Mouse (Mus musculus): ENCODE results near the gene Cd7. TPM values are rescaled to one million over a fixed set of nuclear protein-coding genes. Genes with fewer than 3 reads are reported as not detected.

The Cd7 gene
- total RNA-seq, 1 experiment: 0.27 TPM

- no peaks in the 10 kb centered on the region for H3K9me3 ChIP-seq (ENCODE audit: control insufficient read depth, insufficient read depth, low read depth, low read length)
- no peak overlapping the region for H3K9ac ChIP-seq (ENCODE audit: insufficient read depth, low read depth, low read length, poor library complexity, severe bottlenecking)
- H3K27ac ChIP-seq (ENCODE audit: insufficient read depth, low read depth, low read length, poor library complexity, severe bottlenecking): no peak overlapping the region
- H3K4me1 ChIP-seq (ENCODE audit: control insufficient read depth in 2 of 2, insufficient read depth in 2 of 2, low read length in 2 of 2, poor library complexity in 1 of 2): peaks cover 0 to 9% of the 10 kb centered on the region in 2 experiments; a peak in 1 of 4 replicates
- in situ Hi-C loops (cut with MboI; ENCODE audit: low sequenced_read_pairs in 2 of 2, unreplicated experiment in 2 of 2): no loop called here
- no peak overlapping the region for H3K4me3 ChIP-seq (ENCODE audit: insufficient read depth in 1 of 2, low read depth in 1 of 2, low read length in 2 of 2, poor library complexity in 1 of 2, severe bottlenecking in 1 of 2)
- TF ChIP-seq MAFK (IDR thresholded peaks at IDR 0.05; ENCODE audit: insufficient read depth, low read depth, low read length) (no peak), ZNF384 (IDR thresholded peaks at IDR 0.05; ENCODE audit: low read depth, low read length) (no peak), ZC3H11A (IDR thresholded peaks at IDR 0.05; ENCODE audit: borderline replicate concordance, low read depth, low read length) (no peak), CHD2 (IDR thresholded peaks at IDR 0.05; ENCODE audit: low read depth, low read length) (no peak), HCFC1 (IDR thresholded peaks at IDR 0.05; ENCODE audit: borderline replicate concordance, insufficient read depth, low read length) (no peak)
- H3K36me3 ChIP-seq (ENCODE audit: control insufficient read depth, insufficient read depth, low read length, poor library complexity, severe bottlenecking): peaks cover 13% of the 10 kb centered on the region; the same call in 1 of the 2 replicates
- no peak for DNase-seq (ENCODE audit: low read depth, low spot score)
These were observed 50.8 kb downstream of the Cd7 start for GRCm38 (mm10) chr11:120988410-120988809.

DNA sequence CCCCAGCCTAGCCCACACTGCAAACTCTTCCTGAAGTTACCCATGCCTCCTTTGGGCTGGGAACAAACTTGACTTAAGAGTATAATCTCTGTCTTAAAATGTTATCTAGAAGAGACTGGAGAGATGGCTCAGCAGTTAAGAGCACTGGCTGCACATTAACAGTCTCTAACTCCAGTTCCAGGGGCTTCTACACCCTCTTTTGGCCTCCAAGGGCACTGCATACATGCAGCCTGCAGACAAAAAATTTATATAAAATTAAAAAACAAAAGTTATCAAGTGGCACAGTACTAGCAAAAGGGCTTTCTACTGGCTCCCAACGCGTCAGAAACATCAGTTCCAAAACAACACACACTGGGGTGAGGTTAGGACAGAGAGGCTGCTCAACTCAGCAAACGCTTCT lies 51.6 kb downstream of the Cd7 start:
- H3K27ac ChIP-seq (ENCODE audit: insufficient read depth, low read depth, low read length, poor library complexity, severe bottlenecking): no peak overlapping the region
- no peak overlapping the region for H3K4me3 ChIP-seq (ENCODE audit: insufficient read depth in 1 of 2, low read depth in 1 of 2, low read length in 2 of 2, poor library complexity in 1 of 2, severe bottlenecking in 1 of 2)
- no peaks in the 10 kb centered on the region for H3K9me3 ChIP-seq (ENCODE audit: control insufficient read depth, insufficient read depth, low read depth, low read length)
- in situ Hi-C loops (cut with MboI; ENCODE audit: low sequenced_read_pairs in 2 of 2, unreplicated experiment in 2 of 2): no loop called here
- peaks cover 16% of the 10 kb centered on the region for H3K36me3 ChIP-seq (ENCODE audit: control insufficient read depth, insufficient read depth, low read length, poor library complexity, severe bottlenecking)
- DNase-seq (ENCODE audit: low read depth, low spot score): no peak
- no peak overlapping the region for H3K9ac ChIP-seq (ENCODE audit: insufficient read depth, low read depth, low read length, poor library complexity, severe bottlenecking)
- H3K4me1 ChIP-seq (ENCODE audit: control insufficient read depth in 2 of 2, insufficient read depth in 2 of 2, low read length in 2 of 2, poor library complexity in 1 of 2): peaks cover 0 to 9% of the 10 kb centered on the region in 2 experiments; a peak in 1 of 4 replicates
- TF ChIP-seq HCFC1 (IDR thresholded peaks at IDR 0.05; ENCODE audit: borderline replicate concordance, insufficient read depth, low read length): no peak
- TF ChIP-seq CHD2 (IDR thresholded peaks at IDR 0.05; ENCODE audit: low read depth, low read length): no peak
- no peak for TF ChIP-seq ZC3H11A (IDR thresholded peaks at IDR 0.05; ENCODE audit: borderline replicate concordance, low read depth, low read length)
- TF ChIP-seq ZNF384 (IDR thresholded peaks at IDR 0.05; ENCODE audit: low read depth, low read length): no peak
- no peak for TF ChIP-seq MAFK (IDR thresholded peaks at IDR 0.05; ENCODE audit: insufficient read depth, low read depth, low read length)

Other genes with a start within 250 kb of the Cd7 start
- 101 and 124 TPM in 2 replicates for gene Dus1l, start 243.0 kb downstream of the Cd7 start, total RNA-seq (2012; rRNA removed)
- gene Fasn, start 214.9 kb downstream of the Cd7 start, total RNA-seq (2012; rRNA removed): 210 and 251 TPM in 2 replicates
- gene Ccdc57, start 106.5 kb downstream of the Cd7 start, total RNA-seq (2012; rRNA removed): 1.8 and 3.0 TPM in 2 replicates
- 261 and 568 TPM in 2 replicates for gene Slc16a3, start 90.9 kb downstream of the Cd7 start, total RNA-seq (2012; rRNA removed)
- gene Csnk1d, start 48.1 kb downstream of the Cd7 start, total RNA-seq (2012; rRNA removed): 50.8 and 60.7 TPM in 2 replicates
- gene Sectm1b, start 24.2 kb upstream of the Cd7 start, total RNA-seq (2012; rRNA removed): not detected in 2 replicates
- gene Sectm1a, start 41.8 kb upstream of the Cd7 start, total RNA-seq (2012; rRNA removed): not detected in 2 replicates
- 2.9 and 6.5 TPM in 2 replicates for gene Tex19.2, start 79.3 kb upstream of the Cd7 start, total RNA-seq (2012; rRNA removed)
- gene Tex19.1, start 106.7 kb upstream of the Cd7 start, total RNA-seq (2012; rRNA removed): 96.7 and 193 TPM in 2 replicates
- gene Uts2r, start 120.9 kb upstream of the Cd7 start, total RNA-seq (2012; rRNA removed): 0.26 and 0.80 TPM in 2 replicates
- 13.3 and 15.5 TPM in 2 replicates for gene Hexdc, start 165.0 kb upstream of the Cd7 start, total RNA-seq (2012; rRNA removed)
- 16.3 and 23.2 TPM in 2 replicates for gene Ogfod3, start 165.3 kb upstream of the Cd7 start, total RNA-seq (2012; rRNA removed)
- gene Cybc1, start 189.9 kb upstream of the Cd7 start, total RNA-seq (2012; rRNA removed): 20.8 and 29.3 TPM in 2 replicates
- 10.9 and 11.7 TPM in 2 replicates for gene Narf, start 197.8 kb upstream of the Cd7 start, total RNA-seq (2012; rRNA removed)
- gene Foxk2, start 220.6 kb upstream of the Cd7 start, total RNA-seq (2012; rRNA removed): 19.1 and 23.2 TPM in 2 replicates

Measured in ES-E14 (cell line).